Mouse (Mus musculus): ENCODE measurements at regions not wholly inside any gene's neighbourhood (a gene's known extent, or its start where the extent isn't known, plus 50 kb on each side); places are given as distances from the start of the nearest gene placed in this dataset.

DNA sequence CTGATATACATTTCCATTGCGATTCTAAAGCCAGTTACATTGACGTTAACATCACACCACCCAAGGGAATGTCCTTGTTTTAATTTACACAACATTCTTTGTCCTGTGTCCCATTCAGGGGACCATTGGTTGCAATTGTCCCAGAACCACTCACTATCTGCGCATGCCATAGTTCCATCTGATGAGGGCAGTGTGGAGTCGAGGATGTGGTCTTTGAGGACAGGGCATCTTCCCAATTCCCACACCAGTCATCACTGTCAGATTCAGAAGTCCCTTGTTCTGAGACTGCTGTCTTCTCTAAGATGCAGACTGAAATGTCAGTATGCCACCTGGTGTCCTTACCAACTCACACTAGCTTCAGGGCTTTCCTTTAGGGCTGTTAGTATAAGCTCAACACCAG, 489.6 kb downstream of the Fam19a5 start:
- no peak for ATAC-seq (replicated peaks; ENCODE audit: poor library complexity, severe bottlenecking)

DNA sequence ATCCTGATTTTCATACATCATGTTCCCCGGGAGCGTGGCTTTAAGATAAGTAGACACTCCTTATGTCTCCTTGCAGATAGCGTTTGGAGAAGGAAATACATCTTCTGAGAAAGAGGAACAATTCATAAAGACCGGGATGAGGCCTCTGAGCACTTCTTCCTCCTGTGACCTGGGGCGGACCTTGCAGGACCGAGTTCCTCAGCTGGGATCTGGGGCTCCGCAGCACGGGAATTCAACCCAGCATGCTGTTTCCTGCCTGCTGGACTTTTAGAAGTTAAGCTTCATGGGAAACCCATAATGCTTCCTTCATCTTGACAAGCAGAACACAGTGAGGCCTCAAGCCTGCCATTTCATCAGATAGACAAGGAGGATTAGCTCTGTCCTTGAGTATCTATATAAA, 491.4 kb downstream of the Fam19a5 start:
- no peak for ATAC-seq (replicated peaks; ENCODE audit: poor library complexity, severe bottlenecking)

DNA sequence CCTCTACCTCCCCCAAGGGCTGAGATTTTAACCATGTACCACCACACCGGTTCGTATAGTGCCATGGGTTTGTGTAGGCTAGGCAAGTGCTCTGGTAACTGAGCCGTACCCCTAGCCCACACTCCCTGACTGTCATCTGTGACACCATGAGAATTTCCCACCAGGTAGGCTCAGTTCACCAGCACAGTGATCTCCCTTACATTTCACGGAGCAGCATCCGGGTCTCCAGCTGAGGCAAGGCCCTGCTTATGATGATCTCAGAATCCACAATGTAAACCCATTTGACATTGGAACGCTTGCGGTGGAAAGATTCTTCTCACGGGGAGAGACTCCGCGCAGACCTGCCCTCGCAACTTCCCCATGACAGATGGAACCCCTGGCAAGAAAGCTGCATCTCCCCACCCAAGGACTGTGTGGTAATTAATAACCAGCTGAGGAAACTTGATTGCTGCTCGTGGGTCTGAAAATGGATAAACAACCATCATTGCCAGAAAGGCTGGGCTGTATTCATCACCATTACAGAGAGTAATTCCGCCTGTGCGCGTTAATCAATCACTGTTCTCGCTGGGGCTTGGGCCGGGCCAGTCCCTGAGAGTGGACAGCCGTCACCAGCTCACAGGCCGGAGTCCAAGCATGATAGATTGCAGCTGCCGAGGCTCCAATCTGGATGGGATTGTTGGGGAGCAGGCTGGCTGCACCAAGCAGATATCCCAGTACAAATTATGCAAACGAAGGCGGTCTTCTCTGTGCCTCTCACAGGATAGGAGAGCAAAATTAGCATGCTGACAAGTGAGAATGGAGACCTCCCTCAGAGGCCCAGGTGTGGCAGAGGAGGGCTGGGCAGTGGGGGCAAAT, 492.3 kb downstream of the Fam19a5 start:
- ATAC-seq (replicated peaks; ENCODE audit: poor library complexity, severe bottlenecking) = no peak

DNA sequence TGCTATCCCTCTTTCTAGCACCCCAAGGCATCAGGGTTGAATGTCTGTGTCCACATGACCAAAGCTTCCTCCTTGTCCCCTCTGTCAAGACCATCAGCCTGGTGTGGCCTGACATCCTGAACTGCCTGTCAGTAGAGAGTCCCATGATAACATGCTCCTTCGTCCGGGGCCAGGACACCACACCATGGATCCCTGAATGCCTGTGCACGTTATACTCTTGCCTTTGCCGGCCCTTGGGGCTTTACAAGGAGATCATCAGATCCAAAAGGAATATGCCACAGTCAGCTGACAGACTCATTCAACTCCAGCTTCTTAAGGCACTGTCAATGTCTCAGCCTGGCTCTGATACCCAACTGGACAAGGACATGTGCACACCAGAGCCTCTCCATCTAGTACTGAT, 493.5 kb downstream of the Fam19a5 start:
- ATAC-seq (replicated peaks; ENCODE audit: poor library complexity, severe bottlenecking) = no peak

DNA sequence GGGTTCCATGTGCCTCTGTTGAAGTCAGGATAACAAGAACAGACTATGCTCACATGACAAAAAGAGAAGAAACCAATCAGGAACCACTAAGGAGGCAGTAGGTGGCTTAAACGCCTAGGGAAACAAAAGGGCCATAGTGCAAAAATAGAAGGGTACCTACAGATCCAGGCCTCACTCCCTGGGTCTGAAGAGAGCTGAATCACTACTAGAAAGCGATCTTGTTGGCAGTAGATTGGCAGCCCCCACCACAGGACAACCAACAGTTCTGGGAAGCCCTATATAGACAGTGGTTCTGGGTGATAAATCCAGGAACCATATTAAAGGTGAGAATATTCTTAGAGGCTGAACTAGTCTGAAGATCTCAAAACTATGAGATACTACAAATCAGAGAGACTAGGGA, 498.7 kb downstream of the Fam19a5 start:
- no peak for ATAC-seq (replicated peaks; ENCODE audit: poor library complexity, severe bottlenecking)

DNA sequence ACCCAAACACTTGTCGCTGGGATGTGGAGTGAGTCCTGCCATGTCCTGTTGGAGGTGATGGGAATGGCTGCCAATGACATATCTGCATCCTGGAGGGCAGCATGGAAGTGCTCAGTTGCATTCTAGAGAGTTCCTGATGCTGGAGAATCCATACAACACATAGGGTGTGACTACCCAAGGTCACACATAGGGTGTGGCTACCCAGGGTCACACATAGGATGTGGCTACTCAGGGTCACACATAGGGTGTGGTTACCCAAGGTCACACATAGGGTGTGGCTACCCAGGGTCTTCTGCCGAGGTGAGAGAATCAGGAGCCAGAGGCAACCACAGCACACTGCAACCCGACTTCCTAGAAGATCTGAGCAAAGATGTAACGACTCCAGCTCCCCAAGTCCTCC, 514.0 kb downstream of the Fam19a5 start:
- ATAC-seq (replicated peaks; ENCODE audit: poor library complexity, severe bottlenecking) = no peak

DNA sequence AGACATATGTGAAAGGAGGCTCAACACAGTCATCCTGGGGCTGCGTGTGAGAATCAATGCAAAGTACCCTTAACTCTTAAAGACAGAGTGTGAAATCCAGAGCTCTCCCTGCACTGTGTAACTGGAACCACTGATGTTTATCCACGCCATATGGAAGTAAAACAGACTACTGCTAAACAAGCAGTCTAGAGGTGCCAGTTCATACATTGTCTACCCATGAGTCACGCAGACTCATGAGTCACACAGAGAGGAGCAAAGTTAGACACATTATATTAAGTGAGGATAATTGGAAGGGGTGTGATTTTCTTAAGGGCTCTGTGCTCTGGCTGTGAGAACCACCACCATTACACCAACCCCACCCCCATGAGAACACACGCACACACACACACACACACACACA, 516.8 kb downstream of the Fam19a5 start:
- no peak for ATAC-seq (replicated peaks; ENCODE audit: poor library complexity, severe bottlenecking)

DNA sequence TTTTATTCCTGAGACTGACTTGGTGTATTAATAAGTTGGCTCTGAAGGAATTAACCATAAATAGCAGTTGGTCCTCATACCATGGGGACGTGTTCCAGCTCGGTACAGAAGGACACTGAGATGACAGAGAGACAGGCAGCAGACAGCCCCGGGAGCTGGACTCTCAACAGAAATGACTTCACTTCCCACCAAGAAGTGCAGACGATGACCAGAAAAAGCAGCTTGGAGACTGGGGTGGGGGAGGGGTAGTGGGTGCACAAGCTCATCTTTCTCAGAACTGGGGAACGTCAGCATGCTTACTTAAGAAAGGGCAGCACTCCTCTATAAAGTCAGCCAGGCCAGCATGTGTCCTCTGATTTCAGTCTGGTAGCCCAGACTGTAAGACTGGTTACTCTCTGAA, 518.9 kb downstream of the Fam19a5 start:
- ATAC-seq (replicated peaks; ENCODE audit: poor library complexity, severe bottlenecking) = no peak

DNA sequence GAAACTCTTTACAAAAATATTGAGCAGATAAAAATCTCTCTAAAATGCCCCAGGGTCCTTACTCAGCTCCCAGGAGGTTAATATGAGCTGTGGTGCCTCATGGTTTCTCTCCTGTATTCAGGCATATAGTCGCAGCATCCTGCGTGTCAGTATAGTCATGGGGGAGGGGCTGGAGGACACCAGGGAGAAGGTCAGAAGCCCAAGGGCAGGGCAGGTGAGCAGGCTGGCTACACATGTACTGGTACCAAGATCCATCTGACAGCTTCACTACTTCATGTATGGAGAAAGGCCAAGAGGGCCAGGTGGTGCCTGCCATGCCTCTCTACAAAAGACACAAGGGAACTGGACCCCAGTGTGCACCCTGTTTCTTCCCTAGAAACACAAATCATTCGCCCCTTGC, 524.4 kb downstream of the Fam19a5 start:
- ATAC-seq (replicated peaks; ENCODE audit: poor library complexity, severe bottlenecking) = no peak

DNA sequence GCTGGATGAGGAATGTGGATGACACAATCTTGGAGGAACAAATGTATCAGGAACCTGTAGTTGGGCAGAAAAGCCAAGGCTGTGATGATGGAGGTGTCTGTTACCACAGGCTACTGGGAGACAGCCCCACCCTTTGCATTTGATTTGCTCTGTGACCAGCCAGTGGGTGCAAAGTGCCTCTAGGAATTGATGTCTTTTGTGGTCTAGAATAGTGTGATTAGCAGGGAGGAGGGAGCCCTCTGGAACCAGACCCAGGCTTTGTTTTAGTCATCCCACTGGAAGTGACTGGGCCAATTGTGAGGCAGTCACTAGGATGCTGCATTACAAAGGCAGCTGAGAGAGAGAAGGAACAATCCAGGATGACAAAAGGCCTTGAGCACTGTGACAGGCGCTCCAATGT, 527.4 kb upstream of the Zdhhc25 start:
- ATAC-seq (replicated peaks; ENCODE audit: poor library complexity, severe bottlenecking) = no peak

DNA sequence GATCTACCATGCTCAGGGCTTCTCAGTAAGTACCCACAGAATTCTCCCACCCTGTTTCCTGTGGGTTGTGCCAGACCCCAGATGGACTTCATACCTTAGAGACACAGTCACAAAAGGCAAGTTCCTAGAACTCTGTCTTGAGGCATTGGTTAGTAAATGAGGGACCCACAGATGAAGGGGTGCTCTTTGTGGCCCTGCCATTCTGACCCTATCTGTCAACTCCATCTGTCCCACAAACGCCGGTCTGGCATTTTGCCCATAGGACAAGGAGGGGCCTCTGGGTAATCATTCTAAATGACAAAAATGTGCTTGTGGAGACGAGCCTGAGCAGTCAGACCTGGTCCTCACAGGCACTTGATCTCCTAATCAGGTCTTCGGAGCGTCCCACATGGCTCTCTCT, 516.2 kb upstream of the Zdhhc25 start:
- no peak for ATAC-seq (replicated peaks; ENCODE audit: poor library complexity, severe bottlenecking)

DNA sequence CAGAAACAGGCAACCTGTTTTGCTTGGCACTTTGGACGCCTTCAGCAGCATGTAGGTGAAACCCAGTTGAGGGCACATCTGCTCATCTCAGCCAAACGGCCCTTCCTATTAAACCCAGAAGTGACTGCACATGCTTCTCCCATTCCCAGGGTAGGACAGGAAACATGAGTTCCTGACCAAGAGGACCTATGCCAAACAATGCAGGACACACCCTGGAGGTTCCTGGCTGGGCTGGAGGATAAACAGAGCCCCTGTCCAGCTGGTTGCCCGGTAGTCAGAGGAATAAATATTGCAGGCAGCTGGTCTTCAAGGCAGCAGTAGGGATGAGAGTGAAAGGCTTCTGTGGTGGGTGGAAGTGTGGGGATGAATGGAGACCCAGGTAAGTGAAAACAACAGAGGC, 514.5 kb upstream of the Zdhhc25 start:
- ATAC-seq (replicated peaks; ENCODE audit: poor library complexity, severe bottlenecking) = no peak

DNA sequence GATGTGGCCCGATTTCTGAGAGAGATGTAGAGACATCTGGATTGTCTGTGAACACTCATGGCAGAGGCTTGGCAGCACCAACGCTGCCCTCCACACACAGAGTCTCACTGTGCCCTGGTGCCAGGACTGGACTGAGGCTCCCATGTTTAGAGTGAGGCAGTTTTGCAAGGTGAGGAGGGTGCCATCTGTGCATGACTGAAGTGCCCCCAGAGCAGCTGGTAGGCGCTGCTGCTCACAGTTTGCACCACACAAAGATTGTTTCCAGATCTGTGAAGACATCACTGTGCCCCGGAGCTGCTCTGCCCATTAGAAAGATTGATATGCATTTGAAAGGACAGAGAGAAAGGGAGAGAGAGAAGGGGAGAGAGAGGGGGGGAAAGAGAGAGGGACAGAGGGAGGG, 510.6 kb upstream of the Zdhhc25 start:
- ATAC-seq (replicated peaks; ENCODE audit: poor library complexity, severe bottlenecking) = no peak

DNA sequence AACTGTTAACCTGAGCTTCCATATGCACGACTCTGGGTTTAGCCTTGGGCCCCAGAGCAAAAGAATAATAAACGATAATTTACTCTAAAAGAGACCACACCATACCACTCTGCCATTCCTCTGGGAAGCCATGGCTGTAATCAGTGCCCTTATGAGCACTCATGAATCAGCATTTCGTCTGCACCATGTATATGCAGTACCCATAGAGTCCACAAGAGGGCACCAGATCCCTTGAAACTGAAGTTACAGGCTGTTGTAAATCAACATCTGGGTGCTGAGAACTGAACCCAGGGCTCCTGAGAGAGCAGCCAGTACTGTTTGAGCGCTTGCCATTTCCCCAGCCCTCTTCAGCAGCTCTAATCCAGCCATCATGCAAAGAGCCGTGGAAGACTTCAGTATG, 508.7 kb upstream of the Zdhhc25 start:
- no peak for ATAC-seq (replicated peaks; ENCODE audit: poor library complexity, severe bottlenecking)

DNA sequence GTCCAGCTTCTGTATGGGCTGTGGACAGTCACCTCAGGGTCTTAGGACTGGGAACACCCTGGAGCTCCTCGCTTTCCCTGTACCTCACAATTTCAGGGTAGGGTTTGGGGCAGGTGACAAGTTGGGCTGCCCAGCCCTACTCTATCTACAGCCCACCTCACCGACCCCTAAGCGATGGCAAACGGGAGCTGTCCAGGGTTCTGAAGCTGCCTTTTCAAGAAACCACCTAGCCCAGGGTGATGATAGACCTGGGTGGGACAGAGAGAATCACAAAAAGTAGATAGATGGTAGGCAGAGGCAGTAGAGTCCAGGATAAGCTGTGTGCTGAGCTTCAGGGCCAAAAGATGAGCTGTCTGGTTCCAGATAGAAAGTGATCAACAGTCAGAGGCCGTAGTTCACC, 479.7 kb upstream of the Zdhhc25 start:
- no peak for ATAC-seq (replicated peaks; ENCODE audit: poor library complexity, severe bottlenecking)

DNA sequence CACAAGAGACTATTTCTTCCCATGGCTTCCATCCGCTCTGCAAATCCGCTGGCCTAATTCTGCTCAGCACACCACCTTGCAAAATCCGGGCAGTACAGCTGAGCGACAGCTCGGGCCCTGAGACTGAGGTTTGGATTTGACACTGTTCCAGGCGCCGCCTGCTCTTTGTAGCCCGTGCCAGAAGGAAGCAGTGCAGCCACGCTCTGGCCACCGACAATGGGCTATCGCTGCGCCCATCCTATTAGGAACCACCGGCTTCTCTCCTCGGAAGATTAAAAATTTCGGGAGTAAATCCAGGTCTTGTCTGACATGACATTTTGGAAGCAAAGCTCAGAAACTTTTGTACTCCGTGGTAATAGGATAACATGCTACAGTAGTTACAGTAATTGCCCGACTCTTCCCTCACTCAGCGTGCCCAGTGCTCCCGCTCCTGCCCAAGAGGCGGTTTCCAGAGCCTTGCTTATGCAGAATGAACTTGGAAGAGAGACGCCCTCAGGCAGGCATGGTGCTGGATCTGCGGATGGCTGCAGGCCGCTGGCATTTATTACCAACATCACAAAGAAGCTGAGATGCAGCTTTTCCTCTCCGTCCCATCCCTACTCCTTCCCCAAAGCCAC, 476.1 kb upstream of the Zdhhc25 start:
- ATAC-seq (replicated peaks; ENCODE audit: poor library complexity, severe bottlenecking) = no peak

DNA sequence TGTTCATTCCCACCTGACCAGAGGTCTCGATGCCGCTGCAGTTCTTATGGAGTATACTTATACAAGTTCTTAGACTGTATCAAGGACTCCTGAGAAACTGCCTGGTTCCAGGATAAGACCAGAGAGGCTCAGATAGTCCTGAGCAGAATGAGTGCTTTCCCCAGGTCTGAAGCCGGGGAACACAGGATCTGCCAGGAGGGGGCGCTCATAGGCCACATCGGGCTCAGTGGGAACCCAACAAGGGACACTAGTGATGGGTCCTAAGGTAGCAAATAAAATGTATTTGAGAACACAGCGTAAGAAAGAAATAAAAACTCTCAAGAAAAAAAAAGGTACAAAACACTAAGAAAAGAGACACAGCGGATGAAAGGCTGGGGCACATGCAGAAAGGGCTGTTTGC, 454.0 kb upstream of the Zdhhc25 start:
- ATAC-seq (replicated peaks; ENCODE audit: poor library complexity, severe bottlenecking) = no peak

DNA sequence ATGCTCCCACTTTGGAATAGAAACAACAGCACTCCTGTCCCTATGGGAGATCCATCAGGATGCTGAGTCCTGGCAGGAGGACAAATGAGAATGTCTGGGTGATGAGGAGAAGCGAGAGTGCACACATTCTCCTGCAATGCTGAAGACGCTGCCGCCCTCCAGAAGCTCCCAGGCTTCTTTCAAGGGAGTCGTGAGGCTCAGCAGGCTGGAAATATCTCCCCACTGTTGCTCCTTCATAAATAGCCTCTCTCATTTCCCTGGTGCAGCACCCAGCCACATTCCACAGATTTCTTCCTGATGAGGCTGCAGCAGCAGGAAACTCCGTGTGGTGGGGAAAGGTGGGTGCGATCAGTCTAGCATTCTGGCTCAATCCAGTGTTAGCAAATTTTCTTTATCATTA, 448.9 kb upstream of the Zdhhc25 start:
- ATAC-seq (replicated peaks; ENCODE audit: poor library complexity, severe bottlenecking) = no peak

DNA sequence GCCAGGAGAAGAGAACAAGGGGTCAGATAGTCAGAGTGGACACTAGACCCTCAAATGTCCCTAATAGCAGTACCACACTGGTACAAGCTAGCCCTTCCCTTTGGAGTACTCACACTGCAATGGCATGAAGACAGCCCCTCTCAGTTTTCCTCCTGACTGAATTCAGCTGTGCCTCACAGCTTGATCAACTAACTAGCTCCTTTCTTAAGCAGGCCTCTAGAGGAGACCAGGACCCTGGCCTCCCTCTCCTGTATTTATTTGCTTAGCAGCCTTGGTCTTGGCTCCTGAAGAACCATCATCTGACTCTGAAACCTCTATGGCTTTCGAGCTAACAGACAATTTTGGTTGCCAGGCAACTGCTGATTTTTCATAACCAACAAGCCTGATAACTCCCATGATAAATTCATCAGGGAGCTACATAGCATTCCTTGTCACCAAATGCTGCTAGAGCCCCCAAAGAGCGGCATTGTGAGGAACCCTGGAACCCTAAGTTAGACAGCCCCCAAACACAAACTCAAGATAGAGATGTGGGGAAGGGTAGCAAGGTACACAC, 440.4 kb upstream of the Zdhhc25 start:
- ATAC-seq (replicated peaks; ENCODE audit: poor library complexity, severe bottlenecking) = no peak

DNA sequence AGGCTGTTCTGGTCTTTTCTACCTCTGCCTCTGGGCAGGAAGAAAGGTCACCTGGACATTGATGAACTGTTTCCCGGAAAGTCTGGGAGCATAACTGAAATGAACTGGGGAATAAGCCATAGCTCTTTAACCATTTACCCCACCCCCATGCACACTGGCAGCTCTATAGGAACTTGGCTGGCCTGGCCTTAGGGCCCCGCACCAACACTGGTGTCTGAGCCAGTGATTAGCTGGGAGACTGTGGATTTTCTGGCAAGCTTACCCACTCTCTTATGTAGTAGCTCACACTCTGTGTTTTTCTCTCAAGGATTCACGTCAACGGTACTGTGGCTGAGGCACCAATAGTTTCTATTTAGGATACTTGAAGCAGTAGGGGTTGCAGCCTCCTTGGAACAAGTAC, 439.8 kb upstream of the Zdhhc25 start:
- no peak for ATAC-seq (replicated peaks; ENCODE audit: poor library complexity, severe bottlenecking)

DNA sequence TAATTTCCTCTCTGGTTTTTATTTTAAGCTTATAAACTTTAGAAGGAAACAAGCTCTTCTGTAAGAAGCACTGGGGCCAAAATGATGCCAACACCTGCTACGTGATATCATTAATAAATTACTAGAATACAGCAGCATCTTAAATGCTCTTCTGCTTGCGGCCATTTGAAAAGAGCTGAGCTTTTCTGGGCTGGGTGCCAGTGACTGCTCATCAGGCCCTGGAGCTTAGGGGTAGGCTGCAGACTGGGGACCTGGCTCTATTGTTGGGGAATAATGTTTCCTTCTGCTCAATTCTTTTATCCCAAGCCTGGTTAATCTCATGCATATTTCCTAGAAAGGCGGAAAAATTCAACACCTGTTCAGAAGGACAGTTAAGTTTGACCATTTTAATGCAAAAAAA, 436.7 kb upstream of the Zdhhc25 start:
- ATAC-seq (replicated peaks; ENCODE audit: poor library complexity, severe bottlenecking) = no peak

DNA sequence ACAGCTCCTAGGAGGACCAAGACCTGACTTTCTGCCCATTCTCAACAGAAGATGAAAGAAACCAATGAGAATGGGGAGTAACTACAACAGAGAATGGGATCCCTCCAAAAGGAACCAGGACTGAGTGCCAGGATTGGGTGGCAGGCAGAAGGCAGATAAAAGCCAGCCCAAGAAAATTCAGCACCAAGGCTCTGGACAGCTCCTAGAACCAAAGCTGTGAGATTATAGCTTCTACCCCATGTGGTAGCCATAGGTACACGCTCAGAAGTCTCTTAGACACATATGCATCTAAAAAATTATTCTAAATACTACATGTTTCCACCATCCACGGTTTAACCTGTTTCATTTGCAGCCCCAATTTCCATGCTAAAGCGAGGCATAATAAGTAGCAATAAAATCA, 425.8 kb upstream of the Zdhhc25 start:
- no peak for ATAC-seq (replicated peaks; ENCODE audit: poor library complexity, severe bottlenecking)
